In the genomic region with DNA sequence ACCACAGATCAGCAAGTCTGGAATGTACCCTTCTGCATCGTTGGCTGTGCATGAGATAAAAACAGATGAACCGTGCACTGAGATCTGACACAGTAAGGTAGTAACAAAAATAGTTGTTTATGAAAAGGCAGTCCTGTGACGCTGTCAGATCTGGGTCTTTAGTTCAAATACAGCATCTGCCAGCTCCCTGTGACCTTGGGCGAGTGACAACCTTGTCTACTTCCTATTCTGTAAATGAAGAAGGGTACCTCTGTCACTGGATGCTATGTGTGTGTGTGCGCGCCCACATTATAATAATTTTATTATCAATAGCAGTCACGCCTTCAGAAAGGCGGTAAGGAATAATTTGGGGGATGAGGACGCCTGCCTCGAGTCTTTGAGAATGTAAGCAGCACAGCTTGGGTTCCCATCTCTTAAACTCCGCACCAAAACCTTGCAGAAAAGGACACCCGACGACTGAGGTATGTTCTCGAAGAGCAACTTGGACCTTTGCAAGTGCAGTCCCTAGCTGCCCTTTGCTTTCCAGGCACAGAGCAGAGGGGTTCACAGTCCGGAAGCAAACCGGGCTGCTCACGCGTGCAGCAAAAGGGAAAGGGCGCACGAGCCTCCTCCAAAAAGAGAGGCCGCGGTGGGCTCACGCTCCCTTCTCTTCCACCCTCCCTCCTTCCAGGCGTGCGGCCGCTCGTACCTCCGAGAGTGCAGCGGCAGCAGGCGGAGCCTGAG, we compare ENCODE assay signal across 8 mouse cellular contexts. TPM values are rescaled to one million over a fixed set of nuclear protein-coding genes. Genes with fewer than 3 reads are reported as not detected.
A peak's percentile ranks its signal among the peaks of the same experiment; 100 is the strongest.
DNase-seq lines count a peak whose midpoint lies in the region; ATAC-seq and TF ChIP-seq lines count a peak whose summit lies in the region.

No protein-coding gene starts in this region.

- peak overlapping the region; percentile 96 for H3ac ChIP-seq in C2C12 (ENCODE audit: control insufficient read depth, insufficient read length, low read depth)

- peaks cover 19% of the 10 kb centered on the region for H3K79me3 ChIP-seq in C2C12 (ENCODE audit: low read depth)

- H3K4me3 ChIP-seq in cerebellum, adult 2 months (replicated peaks; ENCODE audit: insufficient read depth, low read depth, low read length) = peak overlapping the region; percentile 81
- peak overlapping the region; percentile 82 for H3K4me3 ChIP-seq in C2C12 (ENCODE audit: insufficient read depth, poor library complexity, severe bottlenecking)
- peak overlapping the region; percentile 79 for H3K4me3 ChIP-seq in forebrain, embryonic 11.5 days (ENCODE audit: low read depth, low read length)
- peak overlapping the region; percentile 73 for H3K4me3 ChIP-seq in limb, embryonic 14.5 days (replicated peaks; ENCODE audit: low read length)
- peak overlapping the region; percentile 70 for H3K4me3 ChIP-seq in small intestine, adult 2 months (ENCODE audit: low read depth, low read length)

- H3K27ac ChIP-seq in cerebellum, adult 2 months (ENCODE audit: insufficient read depth, low read length) = peak overlapping the region; percentile 78
- H3K27ac ChIP-seq in forebrain, embryonic 11.5 days (ENCODE audit: low read depth, low read length) = peak overlapping the region; percentile 72
- peak overlapping the region; percentile 74 for H3K27ac ChIP-seq in limb, embryonic 14.5 days (replicated peaks; ENCODE audit: low read depth, low read length)
- H3K27ac ChIP-seq in small intestine, adult 2 months (ENCODE audit: insufficient read depth, low read depth, low read length) = peak overlapping the region; percentile 50

- H3K4me2 ChIP-seq in forebrain, embryonic 11.5 days (ENCODE audit: low read depth, low read length, severe bottlenecking) = peak overlapping the region; percentile 75
- peak overlapping the region; percentile 76 for H3K4me2 ChIP-seq in limb, embryonic 14.5 days (replicated peaks; ENCODE audit: low read depth, low read length, severe bottlenecking)

- no peaks in the 10 kb centered on the region for H3K9me3 ChIP-seq in forebrain, embryonic 11.5 days (ENCODE audit: control insufficient read depth, low read length)
- no peaks in the 10 kb centered on the region for H3K9me3 ChIP-seq in limb, embryonic 14.5 days (ENCODE audit: control insufficient read depth, low read length)

- H3K9ac ChIP-seq in forebrain, embryonic 11.5 days (ENCODE audit: low read length) = peak overlapping the region; percentile 91
- H3K9ac ChIP-seq in limb, embryonic 14.5 days (ENCODE audit: low read depth, low read length, severe bottlenecking) = peak overlapping the region; percentile 80

- H3K79me2 ChIP-seq in C2C12 (ENCODE audit: control insufficient read depth, insufficient read depth) = peaks cover 52% of the 10 kb centered on the region

- H3K27me3 ChIP-seq in cerebellum, adult 2 months (ENCODE audit: control insufficient read depth, insufficient read depth, low read length) = no peaks in the 10 kb centered on the region
- H3K27me3 ChIP-seq in C2C12 (ENCODE audit: control insufficient read depth, insufficient read depth, insufficient read length) = no peaks in the 10 kb centered on the region
- H3K27me3 ChIP-seq in forebrain, embryonic 11.5 days (ENCODE audit: control insufficient read depth, insufficient read depth, low read length) = no peaks in the 10 kb centered on the region
- no peaks in the 10 kb centered on the region for H3K27me3 ChIP-seq in limb, embryonic 14.5 days (ENCODE audit: control insufficient read depth, insufficient read depth, low read length)
- H3K27me3 ChIP-seq in small intestine, adult 2 months (ENCODE audit: control insufficient read depth, insufficient read depth, low read length) = no peaks in the 10 kb centered on the region

- 0 out of 2 replicates have a peak, but pooled peaks have one; percentile 13 for ATAC-seq in forebrain, embryonic 11.5 days (replicated peaks; ENCODE audit: low FRiP score)
- ATAC-seq in limb, embryonic 14.5 days (ENCODE audit: low FRiP score, low read depth) = peak; percentile 80

- no peaks in the 10 kb centered on the region for H3K4me1 ChIP-seq in cerebellum, adult 2 months (ENCODE audit: control insufficient read depth, insufficient read depth, low read length)
- peaks cover 2% of the 10 kb centered on the region; the same call in 1 of the 2 replicates for H3K4me1 ChIP-seq in forebrain, embryonic 11.5 days (replicated peaks; ENCODE audit: control insufficient read depth, insufficient read depth, low read length)
- H3K4me1 ChIP-seq in limb, embryonic 14.5 days (ENCODE audit: control insufficient read depth, insufficient read depth, low read length) = peaks cover 12% of the 10 kb centered on the region
- peaks cover 3% of the 10 kb centered on the region; the same call in 1 of the 2 replicates for H3K4me1 ChIP-seq in small intestine, adult 2 months (ENCODE audit: control insufficient read depth, insufficient read depth, insufficient read length, low read length)

- no peak for TF ChIP-seq CTCF in cerebellum, adult 2 months (IDR thresholded peaks at IDR 0.05; ENCODE audit: borderline replicate concordance, insufficient read depth, low read depth, low read length)
- TF ChIP-seq CTCF in C2C12 (IDR thresholded peaks at IDR 0.05; ENCODE audit: control insufficient read depth, insufficient read depth, insufficient read length) = no peak
- TF ChIP-seq CTCF in small intestine, adult 2 months (IDR thresholded peaks at IDR 0.05; ENCODE audit: extremely low read depth, insufficient read length, insufficient replicate concordance, low read depth, low read length) = no peak

- DNase-seq in cerebellum, adult 2 months = no peak
- no peak for DNase-seq in cerebellum, adult 18-20 months
- no peak for DNase-seq in forebrain, embryonic 11.5 days (ENCODE audit: low spot score)
- DNase-seq in limb, embryonic 14.5 days (ENCODE audit: low spot score) = no peak
- no peak for DNase-seq in MN1 (ENCODE audit: low spot score)
- DNase-seq in embryo, embryonic 9.5 days (ENCODE audit: extremely low spot score) = no peak

- WGBS in cerebellum, adult 2 months = 1% methylated on average over 30 of the region's 30 CpGs
- WGBS in forebrain, embryonic 11.5 days = 3% methylated on average over 30 of the region's 30 CpGs
- WGBS in limb, embryonic 14.5 days = 2% methylated on average over 23 of the region's 30 CpGs
- under 1% methylated on average over 30 of the region's 30 CpGs for WGBS in small intestine, adult 2 months

- H3K36me3 ChIP-seq in C2C12 (ENCODE audit: control insufficient read depth, insufficient read depth) = peaks cover 41% of the 10 kb centered on the region
- no peaks in the 10 kb centered on the region; the same call in 1 of the 2 replicates for H3K36me3 ChIP-seq in forebrain, embryonic 11.5 days (ENCODE audit: control insufficient read depth, insufficient read depth, low read length)
- peaks cover 44% of the 10 kb centered on the region for H3K36me3 ChIP-seq in limb, embryonic 14.5 days (ENCODE audit: control insufficient read depth, insufficient read depth, low read length)
- H3K36me3 ChIP-seq in small intestine, adult 2 months (ENCODE audit: control insufficient read depth, insufficient read depth, low read length) = peaks cover 32% of the 10 kb centered on the region

- no peak for TF ChIP-seq POLR2A in cerebellum, adult 2 months (IDR thresholded peaks at IDR 0.05; ENCODE audit: borderline replicate concordance, insufficient read depth, low read length)
- no peak for TF ChIP-seq POLR2A in limb, embryonic 14.5 days (IDR thresholded peaks at IDR 0.05; ENCODE audit: borderline replicate concordance, extremely low read depth, insufficient read depth, insufficient read length)
- TF ChIP-seq POLR2A in small intestine, adult 2 months (IDR thresholded peaks at IDR 0.05; ENCODE audit: low read depth, low read length) = no peak

TF ChIP-seq in C2C12, 6 proteins besides CTCF, POLR2A, EP300 and RAD21:
- TF ChIP-seq CEBPB (IDR thresholded peaks at IDR 0.05; ENCODE audit: low read depth) (no peak), MAX (IDR thresholded peaks at IDR 0.05) (no peak), MYOD1 (IDR thresholded peaks at IDR 0.05; ENCODE audit: control insufficient read depth, insufficient read length, low read depth) (no peak), MYOG (IDR thresholded peaks at IDR 0.05; ENCODE audit: control insufficient read depth, extremely low read depth, insufficient read length) (no peak), USF1 (IDR thresholded peaks at IDR 0.05; ENCODE audit: low read depth) (no peak), FOSL1 (IDR thresholded peaks at IDR 0.05; ENCODE audit: insufficient read depth, low read length, poor library complexity, severe bottlenecking) (no peak)
TF ChIP-seq in C2C12: peak in this region for 0.

RNA-seq across cellular contexts. Expression of a gene that starts 0.5 kb away (rescaled TPM):
- 37.6 and 38.5 TPM in 2 replicates for polyA plus RNA-seq in cerebellum, adult 2 months (2012; rRNA removed)
- polyA plus RNA-seq in C2C12 (2012; fragmentation: generic; extraction: Trizol) = 27.2 TPM
- 49.0 and 54.2 TPM in 2 replicates for polyA plus RNA-seq in forebrain, embryonic 11.5 days (2014; fragmentation: Nextera tagmentation; extraction: Ambion mirVana)
- polyA plus RNA-seq in limb, embryonic 14.5 days (2012; rRNA removed) = 21.4 and 24.0 TPM in 2 replicates
- polyA plus RNA-seq in limb, embryonic 14.5 days (2014; fragmentation: Nextera tagmentation; extraction: Ambion mirVana) = 41.3 and 46.6 TPM in 2 replicates
- 3.6 and 9.4 TPM in 2 replicates for polyA plus RNA-seq in small intestine, adult 2 months (2012; rRNA removed)

RNA-seq across cellular contexts. Expression of a gene that starts 0.5 kb away (rescaled TPM):
- polyA plus RNA-seq in cerebellum, adult 2 months (2012; rRNA removed) = 36.8 and 38.5 TPM in 2 replicates
- 50.4 TPM for polyA plus RNA-seq in C2C12 (2012; fragmentation: generic; extraction: Trizol)
- polyA plus RNA-seq in forebrain, embryonic 11.5 days (2014; fragmentation: Nextera tagmentation; extraction: Ambion mirVana) = 63.4 and 64.2 TPM in 2 replicates
- polyA plus RNA-seq in limb, embryonic 14.5 days (2012; rRNA removed) = 32.9 and 36.6 TPM in 2 replicates
- 54.1 and 55.7 TPM in 2 replicates for polyA plus RNA-seq in limb, embryonic 14.5 days (2014; fragmentation: Nextera tagmentation; extraction: Ambion mirVana)
- polyA plus RNA-seq in small intestine, adult 2 months (2012; rRNA removed) = 5.6 and 7.8 TPM in 2 replicates
